22 mouse cellular contexts compared by ENCODE assay signal in genomic region chr6:115102542-115102941, GRCm38 (mm10). TPM values are rescaled to one million over a fixed set of nuclear protein-coding genes. Genes with fewer than 3 reads are reported as not detected.
"Had no signal": no experiment of that assay in that cellular context is flagged by ENCODE, and none has a peak within 500 bp of the region (broad histone marks: within the 10 kb centered on the region; RNA-seq: fewer than 3 reads in every experiment).

No protein-coding gene starts in this region.

- ATAC-seq: liver, postnatal 0 days; lung, postnatal 0 days; midbrain, embryonic 16.5 days had no signal

- H3K4me2 ChIP-seq: liver, embryonic 15.5 days; lung, embryonic 15.5 days; midbrain, embryonic 12.5 days; neural tube, embryonic 13.5 days; neural tube, embryonic 15.5 days had no signal

- H3K27me3 ChIP-seq: liver, embryonic 15.5 days; lung, embryonic 15.5 days; midbrain, embryonic 12.5 days; neural tube, embryonic 13.5 days; neural tube, embryonic 15.5 days had no signal

- DNase-seq: liver, postnatal 0 days; lung, adult 2 months; lung, postnatal 4 days; midbrain, embryonic 14.5 days; retina, postnatal 1 day; right cerebral cortex, postnatal 14 days; right cerebral cortex, postnatal 4 days; spleen, adult 18-20 months; thymus, adult 18-20 months; thymus, postnatal 14 days; thymus, postnatal 36 days had no signal

- H3K4me3 ChIP-seq: liver, embryonic 15.5 days; lung, embryonic 15.5 days; midbrain, embryonic 10.5 days; midbrain, embryonic 12.5 days; myocyte; neural tube, embryonic 13.5 days; neural tube, embryonic 15.5 days had no signal

- H3K9me3 ChIP-seq: liver, embryonic 15.5 days; lung, embryonic 15.5 days; midbrain, embryonic 10.5 days; midbrain, embryonic 12.5 days; neural tube, embryonic 13.5 days; neural tube, embryonic 15.5 days had no signal

- H3K9ac ChIP-seq: liver, embryonic 15.5 days; liver, postnatal 0 days; lung, embryonic 15.5 days; midbrain, embryonic 12.5 days; neural tube, embryonic 13.5 days; neural tube, embryonic 15.5 days had no signal

- H3K27ac ChIP-seq: liver, embryonic 15.5 days; lung, embryonic 15.5 days; midbrain, embryonic 10.5 days; midbrain, embryonic 12.5 days; neural tube, embryonic 13.5 days; neural tube, embryonic 15.5 days had no signal

- H3K36me3 ChIP-seq: liver, embryonic 15.5 days; lung, embryonic 15.5 days; midbrain, embryonic 10.5 days; midbrain, embryonic 12.5 days; neural tube, embryonic 13.5 days; neural tube, embryonic 15.5 days had no signal

- H3K4me1 ChIP-seq: liver, embryonic 15.5 days; lung, embryonic 15.5 days; midbrain, embryonic 10.5 days; midbrain, embryonic 12.5 days; neural tube, embryonic 13.5 days; neural tube, embryonic 15.5 days had no signal

RNA-seq across cellular contexts. Expression of gene Syn2, which starts 32.2 kb away (rescaled TPM):
- total RNA-seq: megakaryocyte, adult 5-6 weeks; megakaryocyte-erythroid progenitor cell, adult 5-6 weeks had no signal
